Mouse (Mus musculus) liver, postnatal 0 days (tissue): ENCODE measurements at regions not wholly inside any gene's neighbourhood (a gene's known extent, or its start where the extent isn't known, plus 50 kb on each side); places are given as distances from the start of the nearest gene placed in this dataset.

Experiments
- CTCF ChIP-seq: sonication (generic); IDR thresholded peaks from 2 replicates; pipeline ENCODE4 v1.5.1; 2016; ENCODE audit warnings: antibody characterized with exemption, low read depth
- EP300 ChIP-seq: IDR thresholded peaks from 2 replicates; pipeline ENCODE4 v1.6.1; 2016; ENCODE audit warnings: antibody characterized with exemption, low read depth, mild to moderate bottlenecking

GRCm38 (mm10) chr7:34580866-34581265 lies 75.7 kb downstream of the Kctd15 start:
- TF ChIP-seq CTCF (no peak), EP300 (no peak)
